Mouse (Mus musculus) neural tube, embryonic 11.5 days (tissue): Measurements from ENCODE around the gene Ankub1. TPM values are rescaled to one million over a fixed set of nuclear protein-coding genes. Genes with fewer than 3 reads are reported as not detected.

Source experiments
- ATAC-seq: fragments of 200-750 bp; cut with Nextera tagmentation; 2 replicates; pipeline ENCODE4 v1.8.0; 2017; ENCODE audit warnings: moderate number of reproducible peaks, mild to moderate bottlenecking, moderate TSS enrichment, moderate library complexity; ENCODE audit not compliant: insufficient read depth, low FRiP score, low TSS enrichment
- DNase-seq: peaks from one replicate; pipeline ENCODE4 v3.0.0-alpha.2; 2015; ENCODE audit warnings: low spot score
- H3K27ac ChIP-seq: fragments of 300-500 bp; sonication (generic); 2 replicates; pipeline ENCODE4 v1.5.1; 2014; ENCODE audit warnings: low read depth, mild to moderate bottlenecking, low read length
- H3K27me3 ChIP-seq: fragments of 300-500 bp; sonication (generic); 2 replicates; pipeline ENCODE4 v1.6.1; 2014; ENCODE audit warnings: mild to moderate bottlenecking, low read length, mixed read lengths; ENCODE audit not compliant: control insufficient read depth, insufficient read depth
- H3K36me3 ChIP-seq: fragments of 300-500 bp; sonication (generic); 2 replicates; pipeline ENCODE4 v1.6.1; 2014; ENCODE audit warnings: mild to moderate bottlenecking, low read length, moderate library complexity, mixed read lengths; ENCODE audit not compliant: control insufficient read depth, insufficient read depth
- H3K4me1 ChIP-seq: fragments of 300-500 bp; sonication (generic); 2 replicates; pipeline ENCODE4 v1.6.1; 2014; ENCODE audit warnings: low read length, mixed read lengths; ENCODE audit not compliant: control insufficient read depth, insufficient read depth
- H3K4me2 ChIP-seq: fragments of 300-500 bp; sonication (generic); 2 replicates; pipeline ENCODE4 v1.6.1; 2014; ENCODE audit warnings: low read depth, mild to moderate bottlenecking, moderate library complexity
- H3K4me3 ChIP-seq: fragments of 300-500 bp; sonication (generic); 2 replicates; pipeline ENCODE4 v1.5.1; 2014; ENCODE audit warnings: low read depth, low read length
- H3K9ac ChIP-seq: fragments of 300-500 bp; sonication (generic); 2 replicates; pipeline ENCODE4 v1.6.1; 2014; ENCODE audit warnings: mild to moderate bottlenecking, low read length
- H3K9me3 ChIP-seq: fragments of 300-500 bp; sonication (generic); 2 replicates; pipeline ENCODE4 v1.6.1; 2016; ENCODE audit warnings: low read length; ENCODE audit not compliant: control insufficient read depth
- WGBS: fragments of 180-500 bp; shearing (Covaris S2); extraction: QIAGEN DNeasy Blood & Tissue Kit; methylation state at CpG from one replicate; pipeline ENCODE4 v1.1.7; 2014; 5-methylcytosine and 5-hydroxymethylcytosine counted together
- polyA plus RNA-seq: library from polyadenylated mRNA; unstranded; fragments of >200 nt; fragmentation: Nextera tagmentation; extraction: Ambion mirVana; gene quantifications from 2 replicates; pipeline ENCODE4 v1.2.1, GENCODE M21; 2014

Ankub1 gene
- 0.08 TPM in 1 of 2 replicates, not detected in the other for polyA plus RNA-seq

DNA sequence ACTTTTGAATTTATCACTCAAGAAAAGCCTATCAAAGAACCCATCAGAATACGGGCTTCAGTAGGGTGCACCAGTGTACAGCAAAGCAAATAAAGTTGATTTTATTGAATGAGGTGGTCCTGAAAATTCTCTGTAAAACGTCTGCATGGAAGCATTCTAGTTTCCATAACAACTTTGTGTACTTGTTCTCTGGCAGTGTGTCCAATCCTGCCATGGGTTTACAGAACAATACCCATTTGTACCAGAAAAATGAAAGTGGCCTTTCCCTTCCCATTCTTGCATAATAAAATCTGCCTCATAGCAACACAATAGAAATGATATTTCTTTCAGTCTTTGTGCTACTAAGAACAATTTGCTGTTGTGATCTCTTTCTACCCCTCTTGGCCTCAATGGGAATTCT is at the start of gene Ankub1:
Ankub1 (minus strand) TSS at position 81 of the 400 bp plus-strand sequence.
- Histone ChIP-seq H3K4me1 (no peaks in the 10 kb centered on the region), H3K9ac (no peak within 1 kb of the TSS), H3K9me3 (no peaks in the 10 kb centered on the region), H3K36me3 (no peaks in the 10 kb centered on the region), H3K27ac (no peak within 1 kb of the TSS), H3K4me3 (no peak within 1 kb of the TSS), H3K27me3 (no peaks in the 10 kb centered on the region), H3K4me2 (no peak within 1 kb of the TSS)
- no peak for ATAC-seq
- DNase-seq, result no peak
- WGBS, result 64% methylated on average over 2 of the region's 2 CpGs

GRCm38 (mm10) chr3:57739830-57740229 is 47.2 kb upstream of the Ankub1 start:
- 88% methylated on average over 1 of the region's 1 CpGs for WGBS
- Histone ChIP-seq H3K9me3 (no peaks in the 10 kb centered on the region), H3K4me1 (peaks cover 5% of the 10 kb centered on the region; the same call in 1 of the 2 replicates), H3K36me3 (no peaks in the 10 kb centered on the region), H3K9ac (no peak overlapping the region), H3K27me3 (no peaks in the 10 kb centered on the region), H3K27ac (no peak overlapping the region), H3K4me2 (no peak overlapping the region), H3K4me3 (no peak overlapping the region)
- no peak for DNase-seq
- ATAC-seq, result no peak

DNA sequence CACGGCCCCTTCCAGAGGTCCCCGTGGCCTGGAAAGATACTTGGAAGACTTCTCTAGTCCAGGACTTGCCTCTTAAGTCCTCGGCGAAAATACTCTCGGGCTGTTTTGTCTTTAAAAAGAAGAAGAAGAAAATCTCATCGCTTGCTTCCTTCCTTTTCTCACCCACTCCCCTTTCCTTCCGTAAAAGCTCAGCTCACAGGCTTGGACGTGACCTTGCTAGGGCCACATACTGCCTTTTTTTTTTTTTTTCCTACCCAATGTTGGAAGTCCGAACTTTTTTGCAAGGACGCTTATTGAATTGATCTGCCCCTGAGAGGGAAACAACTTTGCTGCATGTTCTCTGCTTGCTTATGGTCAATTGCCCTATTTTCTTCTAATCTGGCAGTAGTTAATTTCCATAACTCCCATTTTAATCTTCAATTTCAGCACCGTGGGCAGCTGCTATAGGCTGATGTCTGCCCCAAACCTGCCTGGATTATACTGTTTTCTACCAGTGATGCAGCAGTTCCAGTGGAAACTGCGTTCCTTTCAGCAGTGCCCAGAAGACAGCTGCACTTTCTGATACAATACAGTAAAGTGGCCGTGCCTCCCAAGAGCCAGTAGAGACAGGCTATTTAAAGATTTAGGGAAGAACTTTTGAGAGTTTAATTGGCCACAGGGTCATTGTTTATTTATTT is 44.0 kb upstream of the Ankub1 start:
- peak overlapping the region; percentile 83 for H3K27ac ChIP-seq
- no peaks in the 10 kb centered on the region for H3K36me3 ChIP-seq
- DNase-seq (no peak), ATAC-seq (no peak)
- H3K4me2 ChIP-seq, result peak overlapping the region; percentile 79
- peaks cover 5% of the 10 kb centered on the region; the same call in 1 of the 2 replicates for H3K4me1 ChIP-seq
- WGBS, result 4% methylated on average over 13 of the region's 13 CpGs
- no peaks in the 10 kb centered on the region for H3K27me3 ChIP-seq
- peak overlapping the region; percentile 81 for H3K4me3 ChIP-seq
- no peaks in the 10 kb centered on the region for H3K9me3 ChIP-seq
- H3K9ac ChIP-seq, result peak overlapping the region; percentile 76

DNA sequence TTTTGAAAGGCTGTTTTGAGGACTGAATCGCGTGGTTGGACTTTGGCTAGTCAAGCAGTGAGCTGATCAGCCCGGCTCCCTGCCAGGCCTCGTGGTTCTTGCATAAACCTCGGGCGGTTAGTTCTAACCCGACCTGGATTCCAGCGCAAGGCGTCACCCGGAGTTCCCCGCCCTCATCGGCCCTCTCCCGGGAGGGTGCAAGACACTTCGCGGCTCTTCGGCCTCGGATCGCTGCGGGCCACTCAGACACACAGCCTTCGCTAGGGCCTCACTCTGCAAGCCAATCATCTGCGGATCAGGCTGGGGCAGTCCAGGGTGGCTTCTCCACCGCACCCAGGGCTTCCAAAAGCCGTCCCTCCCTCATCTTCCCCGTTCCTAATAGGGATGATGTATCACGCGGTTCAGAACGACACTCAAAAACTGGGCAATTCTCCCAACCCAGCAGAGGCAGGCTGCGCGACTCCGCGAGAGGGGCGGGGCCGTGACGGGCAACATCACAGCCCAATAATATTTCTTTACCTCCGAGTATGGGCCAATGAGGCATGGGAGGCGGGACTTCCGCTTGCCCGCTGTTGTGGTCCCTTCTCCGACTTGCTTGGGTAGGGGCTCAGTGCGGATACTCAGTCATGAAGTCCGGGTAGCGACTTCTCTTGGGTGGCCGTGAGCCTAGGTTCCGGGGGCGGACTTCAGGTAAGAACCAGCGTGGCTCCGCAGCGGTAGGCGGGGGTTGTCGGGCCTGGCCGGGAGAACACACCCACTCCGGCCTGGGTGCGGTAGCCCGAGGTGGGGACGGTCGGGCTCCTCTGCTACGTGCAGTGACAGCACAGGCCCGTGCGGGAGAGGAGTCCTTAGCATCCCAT is 43.1 kb upstream of the Ankub1 start, which contains the start of gene Rnf13:
Rnf13 (plus strand) TSS at position 552 of the 860 bp plus-strand sequence.
- no peaks in the 10 kb centered on the region for H3K9me3 ChIP-seq
- peak; percentile 94 for DNase-seq
- H3K4me3 ChIP-seq, result peak within 1 kb of the TSS; percentile 81
- no peaks in the 10 kb centered on the region for H3K36me3 ChIP-seq
- peaks cover 5% of the 10 kb centered on the region; the same call in 1 of the 2 replicates for H3K4me1 ChIP-seq
- ATAC-seq, result peak; percentile 100
- peak within 1 kb of the TSS; percentile 79 for H3K4me2 ChIP-seq
- WGBS, result under 1% methylated on average over 59 of the region's 59 CpGs
- H3K27me3 ChIP-seq, result no peaks in the 10 kb centered on the region
- peak within 1 kb of the TSS; percentile 83 for H3K27ac ChIP-seq
- H3K9ac ChIP-seq, result peak within 1 kb of the TSS; percentile 76

DNA sequence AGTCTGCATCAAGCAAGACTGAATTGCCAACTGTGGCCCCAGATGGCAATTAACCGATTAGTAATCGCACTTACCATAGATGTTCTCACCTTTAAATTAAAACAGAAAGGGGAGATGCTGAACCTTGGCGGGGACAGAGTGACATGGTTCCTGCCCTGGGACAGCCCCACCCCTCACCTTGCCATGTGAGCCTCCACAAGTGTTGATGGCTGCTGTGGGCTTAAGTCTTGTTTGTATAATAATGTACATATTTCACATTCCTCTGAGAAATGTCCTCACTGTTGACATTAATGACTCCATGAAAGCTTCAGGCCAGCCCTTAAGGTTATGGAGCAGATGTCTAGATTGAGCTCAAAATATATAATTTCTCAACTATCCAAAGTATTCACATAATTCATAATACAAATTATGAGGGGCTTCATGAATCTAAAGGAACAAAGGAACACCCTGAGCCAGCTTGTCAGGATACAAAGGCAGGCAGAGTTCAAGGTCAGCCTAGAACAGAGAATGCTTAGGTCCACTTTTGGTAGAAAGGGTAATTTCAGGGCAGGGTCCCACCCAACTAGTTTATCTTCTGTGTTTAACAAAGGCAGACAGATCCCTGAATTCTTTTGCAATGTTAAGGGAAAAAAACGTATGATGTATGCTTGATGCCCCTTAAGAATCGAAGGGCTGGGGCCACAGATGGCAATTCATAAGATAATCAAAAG is 39.8 kb upstream of the Ankub1 start:
- Histone ChIP-seq H3K9me3 (no peaks in the 10 kb centered on the region), H3K9ac (no peak overlapping the region), H3K27me3 (no peaks in the 10 kb centered on the region), H3K4me1 (peaks cover 5% of the 10 kb centered on the region; the same call in 1 of the 2 replicates), H3K4me3 (no peak overlapping the region), H3K4me2 (no peak overlapping the region), H3K36me3 (no peaks in the 10 kb centered on the region), H3K27ac (no peak overlapping the region)
- WGBS, result 80% methylated on average over 5 of the region's 5 CpGs
- DNase-seq (no peak), ATAC-seq (no peak)

DNA sequence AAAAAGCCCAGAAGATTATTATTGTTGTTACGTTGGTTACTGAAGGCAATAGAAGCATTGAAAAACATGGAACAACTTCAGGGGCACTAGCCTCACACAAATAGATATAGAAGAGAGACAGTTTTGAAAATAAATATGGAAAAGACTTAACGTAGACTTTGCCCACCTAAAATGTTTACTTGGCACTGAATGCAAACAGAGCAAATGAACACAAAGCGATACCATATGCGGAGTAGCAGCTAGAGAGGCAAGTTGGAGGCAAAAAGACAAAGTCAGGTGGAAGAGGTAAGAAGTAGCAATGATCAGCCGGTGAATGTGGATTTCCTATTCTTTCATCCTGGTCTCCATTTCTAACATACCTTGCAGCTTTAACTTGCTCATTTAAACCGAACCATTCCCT is 21.6 kb upstream of the Ankub1 start:
- H3K27ac ChIP-seq, result no peak overlapping the region
- DNase-seq, result no peak
- H3K4me3 ChIP-seq, result no peak overlapping the region
- no peak overlapping the region for H3K4me2 ChIP-seq
- no peak for ATAC-seq
- WGBS, result 89% methylated on average over 6 of the region's 6 CpGs
- H3K9me3 ChIP-seq, result no peaks in the 10 kb centered on the region
- H3K9ac ChIP-seq, result no peak overlapping the region
- H3K4me1 ChIP-seq, result no peaks in the 10 kb centered on the region
- no peaks in the 10 kb centered on the region for H3K27me3 ChIP-seq
- H3K36me3 ChIP-seq, result no peaks in the 10 kb centered on the region

GRCm38 (mm10) chr3:57696779-57697178 is 4.2 kb upstream of the Ankub1 start:
- ATAC-seq, result no peak
- no peak overlapping the region for H3K4me3 ChIP-seq
- 94% methylated on average over 9 of the region's 9 CpGs for WGBS

GRCm38 (mm10) chr3:57696249-57696648 is 3.6 kb upstream of the Ankub1 start:
- no peaks in the 10 kb centered on the region for H3K4me1 ChIP-seq
- DNase-seq (no peak), ATAC-seq (no peak)
- H3K4me2 ChIP-seq, result no peak overlapping the region
- 94% methylated on average over 4 of the region's 4 CpGs for WGBS
- H3K27ac ChIP-seq, result no peak overlapping the region
- no peak overlapping the region for H3K9ac ChIP-seq
- no peaks in the 10 kb centered on the region for H3K27me3 ChIP-seq
- no peaks in the 10 kb centered on the region for H3K36me3 ChIP-seq
- no peak overlapping the region for H3K4me3 ChIP-seq
- H3K9me3 ChIP-seq, result no peaks in the 10 kb centered on the region

More at GRCm38 (mm10) chr3:57696779-57697178, 4.2 kb upstream of the Ankub1 start:
- Histone ChIP-seq H3K9me3 (no peaks in the 10 kb centered on the region), H3K36me3 (no peaks in the 10 kb centered on the region), H3K9ac (no peak overlapping the region), H3K4me1 (no peaks in the 10 kb centered on the region), H3K27me3 (no peaks in the 10 kb centered on the region), H3K27ac (no peak overlapping the region), H3K4me2 (no peak overlapping the region)
- DNase-seq, result no peak
